Mouse (Mus musculus) G1E (cell line): ENCODE data around the gene Pipox. TPM values are rescaled to one million over a fixed set of nuclear protein-coding genes. Genes with fewer than 3 reads are reported as not detected.

Experiments
- ATAC-seq: 2 replicates; pipeline ENCODE4 v1.8.0; 2016; ENCODE audit warnings: mild to moderate bottlenecking; ENCODE audit not compliant: insufficient number of reproducible peaks, poor library complexity, low FRiP score, severe bottlenecking; ENCODE audit errors: extremely low read depth
- DNase-seq: peaks from one replicate; pipeline ENCODE4 v3.0.0; 2012; ENCODE audit warnings: low spot score
- H3K27me3 ChIP-seq: 2 replicates; pipeline ENCODE4 v1.6.1; 2012; ENCODE audit warnings: mild to moderate bottlenecking, low read length, inconsistent platforms; ENCODE audit not compliant: insufficient read depth
- H3K36me3 ChIP-seq: replicated peaks from 2 replicates; pipeline ENCODE3; 2012; ENCODE audit warnings: mild to moderate bottlenecking, inconsistent platforms
- H3K4me1 ChIP-seq: 2 replicates; pipeline ENCODE4 v1.6.1; 2012; ENCODE audit warnings: low read depth, low read length, inconsistent platforms, mixed read lengths; ENCODE audit not compliant: insufficient read depth
- H3K4me3 ChIP-seq: 2 replicates; pipeline ENCODE4 v1.5.1; 2012; ENCODE audit warnings: low read depth, mild to moderate bottlenecking, inconsistent platforms, low read length, moderate library complexity, mixed read lengths
- H3K9me3 ChIP-seq: replicated peaks from 2 replicates; pipeline ENCODE4 v1.6.1; 2012; ENCODE audit warnings: inconsistent platforms
- CTCF ChIP-seq: IDR thresholded peaks from 2 replicates; pipeline ENCODE4 v1.5.1; 2012; ENCODE audit warnings: low read depth, low read length, inconsistent platforms, mixed read lengths
- GATA1 ChIP-seq: IDR thresholded peaks from 2 replicates; pipeline ENCODE4 v1.6.1; 2012; ENCODE audit warnings: borderline replicate concordance, low read length, inconsistent platforms, mixed read lengths
- GATA2 ChIP-seq: IDR thresholded peaks from 2 replicates; pipeline ENCODE4 v1.6.1; 2012; ENCODE audit warnings: low read depth, low read length, inconsistent platforms, borderline replicate concordance
- POLR2AphosphoS5 ChIP-seq: IDR thresholded peaks from 2 replicates; pipeline ENCODE4 v1.6.1; 2012; ENCODE audit warnings: low read depth, low read length, inconsistent platforms; ENCODE audit not compliant: insufficient replicate concordance
- TAL1 ChIP-seq: conservative IDR thresholded peaks from 2 replicates; pipeline ENCODE4 v1.6.1; 2012; ENCODE audit warnings: low read depth, low read length, inconsistent platforms, mixed read lengths
- polyA plus RNA-seq: library from polyadenylated mRNA; stranded (reverse); fragments of >175 nt; gene quantifications from 2 replicates; pipeline ENCODE4 v1.2.3, GENCODE M21; 2012
- total RNA-seq, 2 experiments: library from RNA; stranded (forward) in 1 of 2; stranded (reverse) in 1 of 2; fragments of 200-1000 nt in 1 of 2; fragments of >200 nt in 1 of 2; fragmentation: Nextera tagmentation in 1 of 2; gene quantifications; 2 replicates each; pipeline ENCODE4 v1.2.3; 2014 to 2017

The Pipox gene
- total and polyA plus RNA-seq, 3 experiments: not detected

GRCm38 (mm10) chr11:77847599-77848128 lies 46.2 kb downstream of the Pipox start:
- DNase-seq (no peak), ATAC-seq (no peak)
- H3K4me1 ChIP-seq: peaks cover 2% of the 10 kb centered on the region; the same call in 1 of the 2 replicates
- no peak overlapping the region for H3K4me3 ChIP-seq
- TF ChIP-seq POLR2AphosphoS5 (no peak), TAL1 (no peak), GATA2 (no peak), GATA1 (no peak), CTCF (no peak)
- H3K27me3 ChIP-seq: no peaks in the 10 kb centered on the region; the same call in 1 of the 2 replicates
- H3K36me3 ChIP-seq: peaks cover 96% of the 10 kb centered on the region
- H3K9me3 ChIP-seq: no peaks in the 10 kb centered on the region

GRCm38 (mm10) chr11:77843906-77844200 lies 50.0 kb downstream of the Pipox start:
- no peak for TF ChIP-seq TAL1
- no peak for TF ChIP-seq POLR2AphosphoS5
- no peak for TF ChIP-seq GATA2
- TF ChIP-seq GATA1: no peak
- no peak for TF ChIP-seq CTCF
- Histone ChIP-seq H3K9me3 (no peaks in the 10 kb centered on the region), H3K36me3 (peaks cover 99% of the 10 kb centered on the region), H3K4me3 (no peak overlapping the region), H3K27me3 (no peaks in the 10 kb centered on the region), H3K4me1 (no peaks in the 10 kb centered on the region)
- DNase-seq (no peak), ATAC-seq (no peak)

GRCm38 (mm10) chr11:77843068-77843905 lies 50.6 kb downstream of the Pipox start:
- TF ChIP-seq GATA1: no peak
- no peaks in the 10 kb centered on the region for H3K4me1 ChIP-seq
- peaks cover 99% of the 10 kb centered on the region for H3K36me3 ChIP-seq
- no peak overlapping the region for H3K4me3 ChIP-seq
- H3K27me3 ChIP-seq: no peaks in the 10 kb centered on the region
- no peaks in the 10 kb centered on the region for H3K9me3 ChIP-seq
- ATAC-seq (no peak), DNase-seq (no peak)

GRCm38 (mm10) chr11:77840523-77841245 lies 53.2 kb downstream of the Pipox start:
- Histone ChIP-seq H3K4me1 (no peaks in the 10 kb centered on the region), H3K36me3 (peaks cover 99% of the 10 kb centered on the region), H3K9me3 (no peaks in the 10 kb centered on the region), H3K4me3 (no peak overlapping the region), H3K27me3 (no peaks in the 10 kb centered on the region)
- ATAC-seq: no peak
- TF ChIP-seq TAL1: no peak
- TF ChIP-seq GATA2: no peak
- no peak for TF ChIP-seq POLR2AphosphoS5
- TF ChIP-seq GATA1: no peak
- TF ChIP-seq CTCF: no peak
- no peak for DNase-seq

- no peaks in the 10 kb centered on the region for H3K27me3 ChIP-seq
- H3K4me1 ChIP-seq: no peaks in the 10 kb centered on the region
- no peaks in the 10 kb centered on the region for H3K9me3 ChIP-seq
- no peak for TF ChIP-seq POLR2AphosphoS5
- no peak for TF ChIP-seq CTCF
- TF ChIP-seq GATA2: no peak
- TF ChIP-seq TAL1: no peak
- no peak for TF ChIP-seq GATA1
- H3K4me3 ChIP-seq: no peak overlapping the region
- H3K36me3 ChIP-seq: peaks cover 98% of the 10 kb centered on the region
- no peak for DNase-seq
- ATAC-seq: no peak
Observed at GRCm38 (mm10) chr11:77837856-77838255, 56.0 kb downstream of the Pipox start.

- no peak for ATAC-seq
- H3K36me3 ChIP-seq: peaks cover 97% of the 10 kb centered on the region
Observed at GRCm38 (mm10) chr11:77836751-77837150, 57.1 kb downstream of the Pipox start.

More at GRCm38 (mm10) chr11:77836751-77837150, 57.1 kb downstream of the Pipox start:
- H3K4me3 ChIP-seq: no peak overlapping the region
- DNase-seq: no peak
- no peaks in the 10 kb centered on the region for H3K4me1 ChIP-seq
- TF ChIP-seq GATA1: no peak
- no peak for TF ChIP-seq GATA2
- no peak for TF ChIP-seq CTCF
- H3K9me3 ChIP-seq: no peaks in the 10 kb centered on the region
- no peaks in the 10 kb centered on the region for H3K27me3 ChIP-seq
